Mouse (Mus musculus) small intestine, adult 2 months (tissue): Measurements from ENCODE around the gene Ppp1r1c. TPM values are rescaled to one million over a fixed set of nuclear protein-coding genes. Genes with fewer than 3 reads are reported as not detected.

ENCODE experiments used
- H3K27ac ChIP-seq: fragments of 200-500 bp; 2 replicates; pipeline ENCODE4 v1.5.1; 2012; ENCODE audit warnings: low read depth, low read length, control low read depth, inconsistent platforms; ENCODE audit not compliant: insufficient read depth
- H3K27me3 ChIP-seq: fragments of 200-500 bp; 2 replicates; pipeline ENCODE4 v1.6.1; 2012; ENCODE audit warnings: mild to moderate bottlenecking, moderate library complexity, low read length, inconsistent platforms; ENCODE audit not compliant: control insufficient read depth, insufficient read depth
- H3K36me3 ChIP-seq: fragments of 200-500 bp; 2 replicates; pipeline ENCODE4 v1.6.1; 2012; ENCODE audit warnings: mild to moderate bottlenecking, low read length, control low read depth, inconsistent platforms; ENCODE audit not compliant: control insufficient read depth, insufficient read depth
- H3K4me1 ChIP-seq: fragments of 200-500 bp; 2 replicates; pipeline ENCODE4 v1.6.1; 2012; ENCODE audit warnings: low read length, inconsistent platforms, mixed read lengths; ENCODE audit not compliant: control insufficient read depth, insufficient read depth, insufficient read length
- H3K4me3 ChIP-seq: fragments of 200-500 bp; 2 replicates; pipeline ENCODE4 v1.5.1; 2012; ENCODE audit warnings: low read depth, mild to moderate bottlenecking, control low read depth, inconsistent platforms, low read length, moderate library complexity
- CTCF ChIP-seq: fragments of 200-500 bp; IDR thresholded peaks from 2 replicates; pipeline ENCODE4 v1.5.1; 2012; ENCODE audit warnings: low read depth, mild to moderate bottlenecking, control low read depth, inconsistent platforms, low read length, moderate library complexity, mixed read lengths; ENCODE audit not compliant: insufficient replicate concordance, insufficient read length; ENCODE audit errors: extremely low read depth
- POLR2A ChIP-seq: fragments of 200-500 bp; IDR thresholded peaks from 2 replicates; pipeline ENCODE4 v1.6.1; 2012; ENCODE audit warnings: low read depth, mild to moderate bottlenecking, control low read depth, inconsistent platforms, low read length, moderate library complexity
- WGBS: fragments of 180-500 bp; shearing (Covaris S2); methylation state at CpG from one replicate; pipeline ENCODE4 v1.1.7; 2018; 5-methylcytosine and 5-hydroxymethylcytosine counted together
- polyA plus RNA-seq: library from polyadenylated mRNA; depleted of rRNA; stranded (reverse); fragments of >200 nt; gene quantifications from 2 replicates; pipeline ENCODE4 v1.2.3, GENCODE M21; 2012; rRNA removed

The Ppp1r1c gene
- not detected in 2 replicates for polyA plus RNA-seq

DNA sequence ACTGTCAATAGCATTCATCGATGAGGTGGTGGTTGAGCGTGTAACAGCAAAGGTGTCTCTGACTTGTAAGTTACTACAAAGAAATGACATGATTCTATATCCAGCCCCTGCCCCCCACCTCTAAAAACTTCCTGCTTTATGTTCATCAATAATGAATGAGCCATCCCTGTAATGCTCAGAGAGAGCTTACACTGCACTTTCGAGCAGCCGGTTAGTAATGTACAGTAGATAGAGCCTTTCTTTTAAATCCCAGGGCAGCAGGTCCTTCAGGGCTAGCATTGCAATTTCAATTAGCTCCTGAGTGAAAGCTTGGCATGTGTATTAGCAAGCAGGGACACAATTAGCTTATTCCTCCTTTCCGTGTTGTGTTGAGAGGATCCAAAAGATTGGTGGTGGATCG, at the start of gene Ppp1r1c:
Gene Ppp1r1c (plus strand): TSS at position 206 of the 400 bp plus-strand sequence.
- Histone ChIP-seq H3K27ac (no peak within 1 kb of the TSS), H3K27me3 (no peaks in the 10 kb centered on the region), H3K4me3 (no peak within 1 kb of the TSS), H3K36me3 (no peaks in the 10 kb centered on the region), H3K4me1 (no peaks in the 10 kb centered on the region)
- 92% methylated on average over 6 of the region's 6 CpGs for WGBS
- TF ChIP-seq POLR2A (no peak), CTCF (no peak)

- H3K4me1 ChIP-seq, result no peaks in the 10 kb centered on the region
- H3K4me3 ChIP-seq, result no peak overlapping the region
- peaks cover 73% of the 10 kb centered on the region for H3K36me3 ChIP-seq
- TF ChIP-seq CTCF, result no peak
- no peak for TF ChIP-seq POLR2A
- WGBS, result 93% methylated on average over 12 of the region's 12 CpGs
- H3K27ac ChIP-seq, result no peak overlapping the region
- no peaks in the 10 kb centered on the region for H3K27me3 ChIP-seq
These were observed 47.0 kb upstream of the Ppp1r1c start for GRCm38 (mm10) chr2:79660417-79661185.

- Histone ChIP-seq H3K36me3 (peaks cover 76% of the 10 kb centered on the region), H3K4me1 (no peaks in the 10 kb centered on the region), H3K27ac (no peak overlapping the region), H3K4me3 (no peak overlapping the region), H3K27me3 (no peaks in the 10 kb centered on the region)
- TF ChIP-seq CTCF (no peak), POLR2A (no peak)
- 79% methylated on average over 7 of the region's 7 CpGs for WGBS
These were observed 46.0 kb upstream of the Ppp1r1c start for GRCm38 (mm10) chr2:79661486-79662104.

DNA sequence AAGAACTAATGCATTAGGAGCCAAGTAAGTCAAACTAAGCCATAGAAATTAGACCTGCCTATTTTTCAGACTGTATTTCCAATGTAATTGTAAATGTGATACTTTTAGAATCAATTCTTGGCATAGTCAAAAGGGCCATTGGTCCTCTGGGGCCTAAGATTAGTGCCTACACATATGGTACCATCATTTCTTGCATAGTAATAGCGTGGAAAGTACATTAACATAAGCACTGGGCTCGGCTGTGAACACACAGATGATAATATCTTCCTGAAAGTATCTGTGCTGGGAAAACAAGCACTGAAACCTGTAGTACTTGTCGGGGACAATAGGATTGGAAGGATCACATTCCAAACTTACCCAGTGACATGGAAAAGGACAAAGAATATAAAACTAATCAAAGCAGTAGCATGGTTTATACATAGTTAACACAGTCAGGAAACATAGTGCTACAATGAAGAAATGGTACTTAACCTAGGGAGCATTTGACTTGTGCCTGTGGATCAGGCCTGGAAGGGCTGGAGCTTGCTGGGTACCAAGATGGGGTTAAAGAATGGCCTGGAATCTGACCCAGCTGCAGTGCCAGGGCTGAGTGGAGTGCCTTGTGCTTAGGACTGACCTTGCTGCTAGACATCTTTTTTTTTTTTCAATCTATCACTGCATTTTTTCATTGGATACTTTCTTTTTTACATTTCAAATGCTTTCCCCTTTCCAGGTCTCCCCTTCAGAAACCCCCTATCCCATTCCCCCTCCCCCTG, 42.9 kb upstream of the Ppp1r1c start:
- Histone ChIP-seq H3K4me1 (peaks cover 2% of the 10 kb centered on the region; the same call in 1 of the 2 replicates), H3K36me3 (peaks cover 58% of the 10 kb centered on the region), H3K27ac (no peak overlapping the region), H3K27me3 (no peaks in the 10 kb centered on the region), H3K4me3 (no peak overlapping the region)
- 82% methylated on average over 3 of the region's 3 CpGs for WGBS
- TF ChIP-seq POLR2A (no peak), CTCF (no peak)

DNA sequence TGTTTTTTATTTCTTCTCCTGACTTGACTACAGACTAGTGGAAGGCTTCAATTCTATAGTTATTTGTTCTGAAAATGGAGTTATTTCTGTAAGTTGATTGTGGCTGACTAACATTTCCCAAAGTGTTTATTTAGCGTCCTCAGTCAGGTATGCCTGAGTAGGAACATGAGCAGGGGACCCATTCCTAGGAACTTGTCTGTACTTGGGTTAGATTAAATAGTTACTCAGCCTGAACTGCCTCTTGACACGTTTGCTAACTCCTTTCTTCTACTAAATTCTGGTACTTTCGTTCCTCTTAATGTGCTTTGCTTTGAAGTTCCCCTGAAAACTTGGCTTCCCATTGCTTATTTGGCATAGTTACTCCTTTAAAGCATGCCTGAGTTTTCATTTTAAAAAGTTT, 42.1 kb upstream of the Ppp1r1c start:
- 71% methylated on average over 3 of the region's 3 CpGs for WGBS
- peaks cover 2% of the 10 kb centered on the region; the same call in 1 of the 2 replicates for H3K4me1 ChIP-seq
- TF ChIP-seq POLR2A (no peak), CTCF (no peak)
- H3K27ac ChIP-seq, result no peak overlapping the region
- H3K27me3 ChIP-seq, result no peaks in the 10 kb centered on the region
- no peak overlapping the region for H3K4me3 ChIP-seq
- H3K36me3 ChIP-seq, result peaks cover 57% of the 10 kb centered on the region

GRCm38 (mm10) chr2:79675266-79675665, 32.3 kb upstream of the Ppp1r1c start:
- no peaks in the 10 kb centered on the region for H3K27me3 ChIP-seq
- H3K36me3 ChIP-seq, result peaks cover 34% of the 10 kb centered on the region
- no peak overlapping the region for H3K27ac ChIP-seq
- WGBS, result 89% methylated on average over 3 of the region's 3 CpGs
- TF ChIP-seq CTCF (no peak), POLR2A (no peak)
- H3K4me1 ChIP-seq, result no peaks in the 10 kb centered on the region
- H3K4me3 ChIP-seq, result no peak overlapping the region

DNA sequence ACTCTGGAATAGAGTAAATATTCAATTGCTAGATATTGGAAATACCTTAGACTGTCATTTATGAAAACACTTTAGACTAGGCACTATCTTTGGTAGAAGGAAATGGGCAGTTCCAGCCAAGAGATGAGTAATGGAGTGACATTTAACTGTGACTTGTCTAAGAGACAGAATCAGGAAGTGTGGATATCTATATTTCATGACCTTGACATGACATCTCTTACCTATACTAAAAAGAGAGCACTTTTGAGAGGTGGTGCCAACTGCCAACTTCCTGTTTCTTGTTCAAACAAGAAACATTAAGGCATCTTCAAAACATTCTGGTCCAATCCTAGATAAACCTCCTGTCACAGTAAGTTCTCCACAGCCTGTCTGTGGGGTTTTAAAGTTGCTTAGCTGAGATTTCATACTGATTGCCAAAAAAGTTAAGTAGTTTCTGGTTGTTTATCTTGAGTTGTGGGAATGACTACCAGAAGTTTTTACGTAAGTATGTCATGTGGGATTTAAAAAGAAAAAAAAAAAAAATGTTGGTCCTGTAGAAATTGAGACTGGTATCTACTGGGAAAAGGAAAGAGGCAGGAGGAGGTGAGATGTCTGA, 29.8 kb upstream of the Ppp1r1c start:
- no peaks in the 10 kb centered on the region for H3K27me3 ChIP-seq
- TF ChIP-seq POLR2A (no peak), CTCF (no peak)
- H3K4me3 ChIP-seq, result no peak overlapping the region
- H3K27ac ChIP-seq, result no peak overlapping the region
- H3K4me1 ChIP-seq, result no peaks in the 10 kb centered on the region
- peaks cover 25% of the 10 kb centered on the region for H3K36me3 ChIP-seq
- WGBS, result 70% methylated on average over 1 of the region's 1 CpGs
